Mouse (Mus musculus) cerebellum, adult 8-10 months (tissue): ENCODE measurements around the gene Aqp6.
A peak's percentile ranks its signal among the peaks of the same experiment; 100 is the strongest.

Experiments used
- DNase-seq: peaks from one replicate; pipeline ENCODE4 v3.0.0; 2022

Gene Aqp6

DNA sequence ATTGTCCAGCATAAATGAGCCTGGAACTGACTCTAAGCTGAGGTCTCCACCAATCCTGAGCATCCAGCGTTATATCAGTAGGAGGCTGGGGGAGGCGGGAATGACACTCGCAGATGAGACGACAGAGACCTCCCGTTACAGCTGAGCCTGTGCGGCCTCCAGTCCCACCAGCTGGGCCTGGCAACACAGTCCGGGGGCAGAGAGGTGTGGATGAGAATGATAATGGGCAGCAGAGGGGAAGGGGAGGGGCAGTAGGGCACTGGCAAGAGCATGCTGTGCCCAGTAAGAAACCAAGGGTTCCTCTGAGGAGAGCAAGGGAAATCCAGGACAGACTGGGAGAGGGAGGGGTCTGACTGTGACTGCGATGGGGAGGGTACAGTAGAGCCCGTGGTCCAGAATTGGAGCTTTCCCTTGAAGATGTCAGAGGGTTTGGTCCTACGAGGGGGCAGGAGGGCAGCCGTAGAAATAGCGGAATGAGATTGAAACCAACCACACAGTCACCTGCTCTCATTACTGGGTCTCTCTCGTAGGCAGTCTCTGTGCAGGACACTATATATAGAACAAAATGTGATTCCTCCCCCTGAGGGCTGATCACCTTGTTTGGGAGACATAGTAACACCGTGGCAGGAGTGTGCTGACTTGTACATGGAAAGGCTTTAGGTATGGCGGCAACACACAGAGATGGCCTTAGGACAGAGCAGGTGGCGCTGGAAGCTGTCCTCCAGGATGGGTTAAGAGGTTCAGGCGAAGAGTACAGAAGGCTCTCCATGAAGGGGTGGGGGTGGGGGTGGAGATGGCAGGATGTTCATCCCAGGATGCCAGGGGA lies 1.7 kb upstream of the Aqp6 start:
- peak; percentile 68 for DNase-seq

DNA sequence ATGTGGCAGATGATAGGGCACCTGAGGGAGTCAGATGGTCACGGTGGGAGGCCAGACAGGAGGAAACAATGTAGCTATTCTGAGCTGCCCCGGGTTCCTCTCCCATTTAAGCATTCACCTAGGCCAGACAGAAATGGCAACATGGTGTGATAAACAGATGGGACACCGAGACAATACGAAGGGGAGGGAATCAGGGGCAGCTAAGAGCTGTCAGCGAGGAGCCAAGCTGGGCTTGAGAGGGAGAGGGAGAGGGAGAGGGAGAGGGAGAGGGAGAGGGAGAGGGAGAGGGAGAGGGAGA lies 572 bp downstream of the Aqp6 start:
- DNase-seq, result no peak

DNA sequence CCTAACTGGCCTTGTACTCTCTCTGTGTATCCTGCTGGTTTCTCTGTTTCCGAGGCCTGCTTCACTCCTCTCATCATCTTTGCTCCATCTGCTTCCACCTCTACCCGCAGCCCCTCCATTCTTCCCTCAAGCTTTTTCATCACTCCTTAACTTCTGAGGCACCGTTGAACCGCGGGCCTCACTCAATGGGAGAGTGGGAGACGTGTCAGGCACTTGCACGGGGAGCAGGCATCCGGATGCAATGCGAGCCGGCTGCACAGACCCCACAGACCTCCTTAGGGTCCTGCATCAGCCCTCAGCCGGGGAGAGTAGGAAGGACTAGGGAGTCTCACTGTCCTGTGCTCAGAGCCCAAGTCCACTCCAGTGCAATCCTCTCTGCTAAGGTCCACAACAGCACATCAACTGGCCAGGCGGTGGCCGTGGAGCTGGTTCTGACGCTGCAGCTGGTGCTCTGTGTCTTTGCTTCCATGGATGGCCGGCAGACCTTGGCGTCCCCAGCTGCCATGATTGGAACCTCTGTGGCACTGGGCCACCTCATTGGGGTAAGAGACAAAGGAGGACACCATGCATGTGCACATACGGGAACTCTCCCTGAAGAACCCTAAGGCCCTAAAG lies 1.1 kb downstream of the Aqp6 start:
- peak; percentile 61 for DNase-seq

DNA sequence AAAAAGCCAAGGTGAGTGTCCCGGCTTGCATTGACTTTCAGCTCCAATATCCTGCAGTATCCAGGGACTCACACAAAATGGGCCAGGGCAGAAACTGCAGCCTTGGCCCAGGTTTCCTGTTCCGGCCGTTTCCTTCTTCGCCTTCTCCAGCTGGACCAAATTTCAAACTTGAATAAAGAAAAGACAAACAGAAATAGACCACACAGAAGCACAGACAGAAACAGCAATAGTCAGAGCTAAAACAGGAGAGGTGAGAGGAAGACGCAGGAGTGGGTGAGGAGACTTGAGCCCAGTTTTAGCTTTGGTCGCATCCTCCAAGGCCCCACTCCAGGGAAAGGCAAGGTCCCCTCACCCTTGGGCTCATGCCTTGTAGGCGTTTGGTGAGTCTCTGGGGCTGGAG lies 2.0 kb downstream of the Aqp6 start:
- no peak for DNase-seq

DNA sequence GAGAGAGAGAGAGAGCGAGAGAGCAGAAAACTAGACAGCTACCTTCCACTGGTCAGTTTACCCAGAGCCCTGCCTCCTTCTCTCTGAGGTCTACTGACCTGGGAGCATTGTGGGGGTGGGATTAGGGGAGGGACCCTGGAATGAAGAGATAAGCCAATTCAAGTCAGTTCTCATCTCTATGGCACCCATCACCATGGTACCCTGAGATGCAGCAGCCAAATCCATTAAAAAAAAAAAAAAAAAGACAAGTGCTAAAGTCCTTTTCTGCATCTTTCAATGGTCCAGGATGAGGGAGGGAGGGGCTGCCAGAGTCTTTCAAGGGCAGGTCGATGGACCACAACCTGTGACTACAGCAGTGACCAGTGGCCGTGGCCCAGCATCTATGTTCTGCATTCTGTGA lies 4.4 kb downstream of the Aqp6 start:
- no peak for DNase-seq

DNA sequence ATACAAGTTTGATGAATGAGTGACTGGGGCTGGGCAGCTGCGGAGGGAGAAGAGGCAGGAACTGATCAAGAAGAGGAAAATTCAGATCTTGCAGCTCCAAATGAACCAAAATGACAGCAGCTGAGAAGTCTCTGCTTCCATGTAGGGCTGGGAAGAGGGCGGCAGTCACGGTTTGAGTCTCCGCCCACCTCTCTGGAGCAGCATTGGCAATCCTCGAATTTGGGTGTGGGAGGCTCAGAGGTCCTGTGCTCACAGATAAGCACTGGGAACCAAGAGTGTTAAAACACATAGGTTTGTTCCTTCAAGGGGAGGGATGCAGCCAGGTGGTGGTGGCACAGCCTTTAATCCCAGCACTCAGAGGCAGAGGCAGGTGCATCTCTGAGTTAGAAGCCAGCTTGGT lies 5.3 kb downstream of the Aqp6 start:
- DNase-seq, result no peak

DNA sequence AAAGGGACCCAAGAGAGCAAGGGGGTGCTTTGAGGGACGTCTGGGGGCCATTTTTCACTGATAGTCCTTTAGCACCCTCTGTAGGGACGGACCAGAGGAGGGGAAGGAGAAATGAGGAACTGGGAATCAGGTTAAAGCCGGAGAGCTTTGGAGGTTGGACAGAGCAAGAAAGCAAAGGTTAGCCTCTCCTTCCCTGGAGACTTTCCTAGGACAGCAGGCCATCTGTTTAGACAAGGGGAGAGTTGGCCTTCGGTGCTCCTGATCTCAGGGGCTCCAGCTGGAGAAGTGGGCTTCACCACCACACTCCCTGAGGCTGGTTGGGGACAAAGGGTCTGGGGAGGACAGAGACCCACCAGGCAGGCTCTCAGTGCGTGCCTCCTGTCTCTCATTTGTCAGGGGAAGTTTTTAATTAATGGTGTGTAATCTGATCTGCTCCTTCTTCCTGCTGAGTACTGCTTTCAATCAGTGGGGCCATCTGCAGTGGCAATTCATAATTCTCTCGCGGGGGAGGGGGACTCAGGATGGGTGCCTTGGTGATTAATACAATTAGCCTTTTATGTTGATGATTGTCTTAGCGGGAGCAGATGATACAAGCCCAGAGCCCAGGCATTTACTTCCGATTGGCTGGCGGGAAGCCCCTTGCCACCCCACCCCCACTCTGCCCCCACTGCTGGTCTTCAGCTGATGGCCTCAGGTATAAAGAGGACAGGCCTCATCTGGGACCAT lies 6.4 kb downstream of the Aqp6 start:
- DNase-seq, result no peak

DNA sequence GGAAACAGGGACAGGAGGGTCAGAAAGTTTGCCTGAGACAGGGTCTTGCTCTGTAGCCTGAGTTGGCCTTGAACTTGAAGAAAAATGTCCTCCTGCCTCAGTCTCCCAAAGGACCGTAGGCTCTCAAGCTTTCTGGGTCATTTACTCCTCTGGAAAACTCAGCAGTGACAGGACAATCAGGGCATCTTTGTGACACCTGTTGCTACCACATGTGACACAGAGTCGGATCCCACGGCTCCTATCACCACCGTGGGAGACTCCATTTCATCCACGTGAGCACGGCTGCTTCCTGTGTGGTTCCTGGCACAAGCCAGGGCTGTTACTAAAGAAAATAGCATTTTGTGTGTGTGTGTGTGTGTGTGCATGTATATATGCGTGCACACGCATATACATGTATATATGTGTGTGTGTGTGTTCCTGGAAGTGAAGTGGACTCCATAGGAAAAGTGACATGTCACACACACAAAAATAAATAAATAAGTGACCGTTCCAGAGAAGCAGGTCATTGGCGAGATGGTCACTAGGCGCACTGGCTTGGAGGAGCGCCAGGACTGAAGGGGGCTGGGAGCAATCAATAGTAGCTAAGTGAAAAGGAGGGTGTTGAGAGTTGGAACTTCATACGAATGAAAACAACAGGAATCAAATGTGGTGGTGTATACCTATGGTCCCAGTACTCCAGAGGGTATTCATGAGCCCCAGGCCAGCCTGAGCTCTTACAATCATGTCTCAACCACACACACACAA lies 7.4 kb downstream of the Aqp6 start:
- no peak for DNase-seq

DNA sequence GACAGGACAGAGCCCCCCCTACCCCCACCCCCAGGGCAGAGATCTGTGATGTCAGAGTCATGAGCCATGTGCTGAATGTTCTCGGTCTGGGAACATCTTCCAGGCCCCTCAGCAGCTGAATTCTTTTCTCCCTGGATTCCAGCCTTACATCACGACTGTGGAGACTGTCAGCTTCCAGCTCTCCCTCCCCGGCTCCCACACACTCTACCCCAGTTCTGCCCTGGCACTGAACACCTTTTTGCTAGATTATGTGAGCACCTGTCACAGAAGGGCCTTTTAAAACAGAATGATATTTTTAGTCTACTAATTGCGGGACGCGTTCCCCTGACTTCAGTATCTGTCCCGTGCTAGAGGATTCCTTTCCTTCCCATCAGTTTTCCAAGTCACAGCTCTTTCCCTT lies 10.4 kb downstream of the Aqp6 start:
- no peak for DNase-seq

DNA sequence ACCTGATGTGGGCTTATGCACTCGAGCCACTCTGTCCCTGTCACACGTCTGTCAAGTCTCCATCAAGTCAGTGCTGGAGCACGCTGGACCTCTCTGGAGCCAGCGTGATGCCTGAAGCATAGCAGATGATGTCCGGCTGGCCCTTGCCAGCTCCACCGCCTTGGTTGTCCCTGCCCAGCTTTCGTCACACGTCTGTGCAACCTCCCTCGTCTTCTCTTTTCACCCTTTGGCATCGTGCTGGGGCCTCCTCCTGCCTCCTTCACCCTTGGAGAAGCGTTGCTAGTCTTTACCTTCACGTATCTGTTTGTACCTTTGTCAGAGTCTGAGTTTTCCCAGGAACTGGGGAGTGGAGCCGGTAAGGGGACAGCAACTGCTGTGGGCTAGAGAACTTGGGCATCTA lies 13.1 kb downstream of the Aqp6 start:
- DNase-seq, result no peak

DNA sequence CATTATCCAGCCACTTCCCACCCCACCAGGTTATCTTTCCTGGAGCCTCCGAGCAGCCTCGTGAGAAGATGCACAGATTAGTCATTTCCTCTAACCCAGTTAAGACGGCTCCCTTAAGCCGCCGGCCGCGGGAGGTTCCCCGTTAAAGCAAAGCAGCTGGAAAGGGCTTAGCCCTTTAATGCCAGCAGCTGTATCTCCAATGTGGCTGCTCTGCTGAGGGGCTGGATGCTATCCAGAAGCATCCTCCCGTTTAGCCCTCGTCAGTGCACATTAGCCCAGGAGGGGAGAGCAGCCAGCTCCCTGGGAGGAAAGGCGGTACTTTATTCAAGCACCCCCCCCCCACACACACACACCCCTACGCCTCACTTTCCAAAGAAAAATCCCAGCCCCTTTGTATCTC lies 13.6 kb downstream of the Aqp6 start:
- peak; percentile 37 for DNase-seq

DNA sequence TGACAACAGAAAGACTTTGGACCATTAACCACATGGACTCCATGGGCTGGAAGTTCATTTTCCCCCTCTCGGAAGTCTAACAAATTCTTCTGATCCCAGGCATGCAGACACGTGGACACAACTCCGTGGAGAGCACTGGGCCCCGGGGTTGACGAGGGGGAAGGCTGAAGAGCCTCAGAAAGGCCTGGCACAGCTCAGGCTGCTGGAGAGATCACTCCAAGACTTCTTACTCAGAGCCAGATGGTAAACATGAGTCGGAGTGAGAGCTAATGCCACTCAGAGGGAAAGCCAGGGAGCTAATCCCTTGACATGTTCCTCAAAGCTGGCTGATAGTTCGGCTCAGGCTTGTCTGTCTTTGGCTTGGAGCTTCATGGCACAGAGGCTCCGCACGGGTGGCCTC lies 14.0 kb downstream of the Aqp6 start:
- DNase-seq, result peak; percentile 35

DNA sequence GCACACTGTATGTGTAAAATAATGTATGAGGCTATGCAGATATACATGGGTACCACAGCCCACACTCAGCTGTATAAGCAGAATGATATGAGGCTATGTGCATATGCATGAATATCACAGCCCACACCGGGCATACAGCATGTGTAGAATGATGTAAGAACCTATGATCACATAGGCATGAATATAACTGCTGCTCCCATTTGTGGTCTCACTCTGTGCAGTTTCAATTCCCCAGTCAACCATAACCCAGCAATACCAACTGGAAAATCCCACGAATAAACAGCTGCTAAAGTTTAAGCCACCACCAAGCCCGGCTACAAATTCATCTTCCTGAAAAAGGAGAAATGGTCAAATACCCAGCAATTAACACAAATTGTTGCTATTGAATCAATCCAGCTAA lies 17.4 kb downstream of the Aqp6 start:
- no peak for DNase-seq

DNA sequence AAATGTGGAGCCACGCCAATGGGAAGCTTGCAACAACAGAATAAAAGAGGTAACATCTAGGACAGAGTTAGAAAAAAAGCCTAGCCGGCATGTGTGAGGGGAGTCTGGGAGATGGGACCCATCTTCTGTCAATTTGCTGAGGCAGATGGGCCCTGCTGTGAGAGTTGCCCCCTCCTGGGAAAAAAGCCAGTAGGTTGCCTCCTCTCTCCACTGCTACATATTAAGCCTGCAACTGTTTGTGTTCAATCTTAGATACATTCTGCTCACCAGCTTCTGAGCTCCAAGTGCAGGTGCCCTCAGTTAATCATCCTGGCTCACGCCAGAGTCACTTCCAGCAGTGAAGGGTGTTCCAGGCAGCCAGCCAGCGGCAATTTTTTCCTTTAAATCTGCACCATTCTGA lies 18.6 kb downstream of the Aqp6 start:
- peak; percentile 32 for DNase-seq

DNA sequence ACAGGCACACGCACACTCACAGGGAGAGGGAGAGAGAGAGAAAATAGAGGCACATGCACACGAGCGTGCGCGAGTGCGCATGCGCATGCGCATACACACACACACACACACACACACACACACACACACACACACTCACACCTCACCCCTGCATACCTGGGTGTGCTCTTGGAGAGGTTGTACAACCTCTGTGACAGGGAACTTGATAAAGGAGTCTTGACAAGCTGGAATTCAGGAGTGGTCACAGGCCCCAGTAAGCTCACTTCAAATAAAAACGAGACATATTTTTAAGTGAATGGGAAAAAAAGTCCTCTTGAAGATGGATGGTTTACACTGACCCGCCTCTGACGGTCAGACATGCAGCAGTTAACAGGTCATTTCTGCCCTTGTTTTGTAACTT lies 20.9 kb downstream of the Aqp6 start:
- no peak for DNase-seq

DNA sequence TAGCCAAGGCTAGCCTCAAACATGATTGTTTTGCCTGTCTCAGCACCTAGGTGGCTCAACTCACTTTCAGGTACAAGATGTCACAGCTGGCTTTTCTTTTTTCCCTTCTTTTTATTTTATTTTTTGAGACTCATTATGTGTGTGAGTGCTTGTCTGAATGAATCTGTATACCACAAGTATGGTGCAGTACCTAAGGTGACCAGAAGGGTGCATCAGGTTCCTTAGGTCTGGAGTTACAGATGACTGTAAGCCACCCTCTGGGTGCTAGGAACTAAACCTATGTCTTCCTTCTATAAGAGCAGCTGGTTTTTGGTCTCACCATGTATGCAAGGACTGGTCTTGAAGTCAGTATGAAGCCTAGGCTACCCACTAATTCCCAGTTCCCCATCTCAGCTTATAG lies 30.4 kb downstream of the Aqp6 start:
- DNase-seq, result no peak

DNA sequence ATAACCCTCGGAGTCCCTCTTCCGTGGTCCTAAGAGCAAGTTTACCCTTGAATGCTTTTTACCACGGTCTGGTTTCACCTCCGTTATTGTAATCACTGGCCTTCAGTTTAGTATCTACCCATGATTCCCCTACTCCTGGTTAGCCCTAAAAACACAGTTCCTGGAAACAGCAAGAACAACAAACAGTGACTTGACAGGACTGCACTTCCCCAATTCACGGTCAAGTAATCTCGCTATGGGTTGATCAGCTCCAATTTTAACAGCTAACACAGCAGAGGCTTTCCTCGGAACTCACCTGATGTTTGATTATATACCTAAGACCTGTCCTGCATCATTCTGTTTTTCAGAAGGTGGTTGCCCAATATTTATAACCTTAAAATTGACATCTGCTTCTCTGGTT lies 33.5 kb downstream of the Aqp6 start:
- DNase-seq, result no peak

DNA sequence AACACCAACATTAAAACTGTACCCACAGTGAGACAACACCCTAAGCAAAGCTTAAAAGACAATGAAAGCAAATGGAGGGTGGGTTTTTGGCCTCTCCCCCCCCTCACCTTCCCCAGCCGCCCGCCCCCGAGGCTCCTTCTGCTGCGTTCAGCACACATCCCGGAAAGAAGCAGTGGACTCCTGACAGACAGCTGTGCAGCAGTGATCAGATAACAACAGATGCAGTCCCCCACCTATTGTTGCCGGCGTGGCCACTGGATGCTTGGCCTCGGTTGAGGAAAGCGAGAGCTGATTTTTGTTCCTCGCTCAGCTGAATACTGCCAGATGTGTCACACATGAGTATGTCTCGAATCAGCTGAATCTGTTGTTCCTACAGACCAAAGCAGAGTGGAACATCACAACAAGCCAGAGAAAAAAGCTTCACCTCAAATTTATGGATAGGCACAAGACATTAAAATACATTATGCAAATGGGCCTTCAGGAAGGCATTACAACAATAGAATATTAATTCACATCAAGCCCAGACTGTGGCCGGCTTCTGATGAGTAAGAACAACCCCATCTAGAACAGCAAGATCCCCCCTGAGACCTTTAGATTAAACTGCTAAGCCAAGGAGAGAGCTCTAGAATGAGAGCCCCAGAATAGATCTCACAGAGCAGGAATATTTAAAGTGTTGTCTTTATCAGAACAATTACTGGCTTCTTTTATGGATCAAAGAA lies 36.4 kb downstream of the Aqp6 start:
- no peak for DNase-seq

DNA sequence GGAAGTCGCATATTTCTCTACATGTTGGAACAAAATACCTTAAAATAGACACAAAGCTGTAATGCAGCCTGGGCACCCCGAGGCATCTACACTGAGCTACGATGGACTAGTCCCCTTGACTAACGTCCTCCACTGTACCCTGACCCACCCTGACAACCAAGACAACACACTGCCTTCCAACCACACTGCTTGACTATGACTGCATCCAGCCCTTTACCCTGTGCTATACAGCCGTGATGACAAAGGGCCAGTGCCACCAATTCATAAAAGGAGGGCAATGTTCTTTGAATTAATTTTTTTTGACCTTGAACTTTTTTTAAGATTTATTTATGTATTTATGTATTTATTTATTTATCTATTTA lies 36.9 kb downstream of the Aqp6 start:
- no peak for DNase-seq

DNA sequence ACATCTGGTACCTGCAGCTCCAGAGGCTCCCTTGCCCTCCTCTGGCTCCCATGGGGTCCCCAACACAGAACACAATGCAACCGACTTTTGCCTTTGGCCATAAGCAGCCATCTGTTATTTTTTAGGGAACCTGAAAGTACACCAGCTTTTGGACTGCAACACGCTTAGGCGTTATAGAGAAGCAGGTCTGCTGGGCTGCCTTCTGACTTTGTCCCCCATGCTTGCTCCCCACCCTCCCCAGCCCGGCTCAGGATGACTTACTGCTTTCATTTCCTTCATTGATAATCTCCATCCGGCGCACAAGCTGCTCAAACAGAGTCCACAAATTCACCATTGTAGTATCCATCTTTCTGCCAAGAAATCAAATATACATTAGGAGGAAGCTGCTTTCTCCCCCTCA lies 41.4 kb downstream of the Aqp6 start:
- DNase-seq, result no peak

DNA sequence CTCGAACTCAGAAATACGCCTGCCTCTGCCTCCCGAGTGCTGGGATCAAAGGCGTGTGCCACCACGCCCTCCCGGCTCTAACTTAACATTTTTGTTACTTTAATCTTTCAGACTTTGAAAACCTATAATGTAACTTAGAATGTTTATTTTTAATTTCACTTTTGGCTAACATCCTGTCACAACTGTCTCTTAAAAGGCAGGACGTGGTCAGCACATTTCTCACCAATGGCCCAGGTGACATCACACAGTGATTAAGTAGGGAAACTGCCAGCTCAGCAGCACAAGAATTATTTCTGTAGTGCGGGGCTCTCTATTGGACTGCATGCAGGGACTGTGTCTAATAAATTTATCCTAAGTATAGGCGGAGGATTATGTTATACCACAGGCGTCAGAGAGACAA lies 42.6 kb downstream of the Aqp6 start:
- DNase-seq, result no peak

DNA sequence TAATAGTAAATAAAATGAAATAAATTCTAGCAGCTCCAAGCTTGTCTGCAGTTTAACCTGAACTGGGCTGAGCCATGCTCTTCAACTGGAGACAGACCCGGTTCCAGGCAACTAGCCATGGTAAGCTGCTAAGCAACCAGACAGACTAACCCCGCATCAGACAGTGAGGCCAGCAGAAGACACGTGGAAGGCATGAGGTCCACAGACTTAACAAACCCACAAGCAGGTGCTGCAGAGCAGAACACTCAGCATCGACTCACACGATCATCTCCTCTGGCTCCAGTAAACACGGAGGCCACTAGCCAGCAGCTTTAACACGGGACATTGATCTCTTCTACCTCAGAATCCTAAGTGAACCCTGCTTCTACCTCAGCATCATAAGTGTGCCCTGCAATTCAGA lies 43.6 kb downstream of the Aqp6 start:
- no peak for DNase-seq

DNA sequence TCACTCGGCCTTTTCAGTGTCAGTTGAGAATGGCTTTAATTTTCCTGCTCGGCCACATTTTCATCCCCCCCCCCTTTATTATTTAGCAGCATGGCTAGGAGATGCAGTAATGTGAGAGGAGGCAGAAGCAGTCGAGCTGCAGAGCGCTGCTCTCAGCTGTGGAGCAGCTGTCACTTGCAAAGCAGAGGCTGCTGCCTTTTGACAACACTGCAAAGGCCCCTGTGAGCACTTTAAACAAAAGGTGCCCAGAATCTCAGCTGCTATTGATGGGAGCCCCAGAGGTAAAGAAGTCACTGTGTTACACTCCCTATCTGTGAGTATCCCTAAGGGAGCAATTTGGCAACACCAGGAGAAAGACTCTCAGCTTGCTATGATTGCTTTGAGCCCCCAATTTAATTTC lies 47.1 kb downstream of the Aqp6 start:
- no peak for DNase-seq
